Mouse (Mus musculus): ENCODE data around the gene Dhx8. TPM values are rescaled to one million over a fixed set of nuclear protein-coding genes. Genes with fewer than 3 reads are reported as not detected.

Dhx8 gene
- polyA plus RNA-seq (2014; fragmentation: Illumina TruSeq; extraction: RNeasy Lipid Tissue Mini Kit (QIAGEN cat#74804); ENCODE audit: low read depth, low replicate concordance), result 12.0 TPM

DNA sequence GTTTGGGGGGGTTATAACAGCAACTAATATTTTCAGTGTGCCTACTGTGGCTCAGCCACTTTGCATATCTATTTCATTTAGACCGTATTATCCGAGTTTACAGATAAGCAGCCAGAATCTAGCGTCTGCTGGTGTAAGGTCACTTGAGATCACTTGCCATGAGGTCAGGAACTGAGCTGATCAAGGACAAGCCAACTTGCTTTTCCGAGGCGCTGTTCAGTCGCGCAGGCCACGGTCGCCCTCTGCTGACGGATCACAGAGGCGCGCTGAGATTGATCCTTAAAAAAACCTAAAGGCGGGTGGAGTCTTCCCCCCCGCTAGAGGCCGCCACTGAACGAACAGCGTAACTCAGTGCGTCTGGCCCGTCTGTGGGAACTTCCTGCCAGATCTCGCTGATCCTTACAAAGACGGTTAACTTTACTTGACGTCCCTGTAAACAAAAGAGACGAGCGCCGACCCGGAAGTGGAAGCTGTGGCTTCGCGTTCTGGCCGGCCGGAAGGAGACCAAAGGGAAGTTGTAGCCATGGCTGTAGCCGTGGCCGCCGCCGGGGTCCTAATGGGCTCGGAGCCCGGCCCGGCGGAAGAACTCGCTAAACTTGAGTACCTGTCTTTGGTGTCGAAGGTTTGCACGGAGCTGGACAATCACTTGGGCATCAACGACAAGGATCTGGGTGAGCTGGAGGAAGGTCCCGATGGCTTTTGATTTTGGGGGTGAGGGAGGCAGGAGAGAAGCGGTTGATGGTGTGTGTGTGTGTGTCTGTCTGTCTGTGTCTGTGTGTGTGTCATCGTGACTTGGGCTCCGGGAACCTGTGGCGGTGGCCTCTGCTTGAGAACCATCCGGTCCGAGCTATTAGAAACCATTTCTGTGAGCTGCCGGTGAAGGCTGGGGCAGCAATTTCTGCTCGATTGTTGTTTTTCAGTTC is at the start of gene Dhx8:
Gene Dhx8 (plus strand): TSS at position 402 of the 923 bp plus-strand sequence.

GRCm38 (mm10) chr11:101785143-101785851 is 52.6 kb downstream of the Dhx8 start, which contains the start of gene Etv4:
Gene Etv4 (minus strand): TSS chr11:101785371.

Other genes with a start within 250 kb of the Dhx8 start
- not detected for gene Brca1, start 181.0 kb upstream of the Dhx8 start, polyA plus RNA-seq (2014; fragmentation: Illumina TruSeq; extraction: RNeasy Lipid Tissue Mini Kit (QIAGEN cat#74804); ENCODE audit: low read depth, low replicate concordance)
- 100.0 TPM for gene Nbr1, start 180.8 kb upstream of the Dhx8 start, polyA plus RNA-seq (2014; fragmentation: Illumina TruSeq; extraction: RNeasy Lipid Tissue Mini Kit (QIAGEN cat#74804); ENCODE audit: low read depth, low replicate concordance)
- gene Tmem106a, start 150.7 kb upstream of the Dhx8 start, polyA plus RNA-seq (2014; fragmentation: Illumina TruSeq; extraction: RNeasy Lipid Tissue Mini Kit (QIAGEN cat#74804); ENCODE audit: low read depth, low replicate concordance), result 4.6 TPM
- not detected for gene Gm11634, start 133.7 kb upstream of the Dhx8 start, polyA plus RNA-seq (2014; fragmentation: Illumina TruSeq; extraction: RNeasy Lipid Tissue Mini Kit (QIAGEN cat#74804); ENCODE audit: low read depth, low replicate concordance)
- 54.8 TPM for gene Rdm1, start 105.7 kb upstream of the Dhx8 start, polyA plus RNA-seq (2014; fragmentation: Illumina TruSeq; extraction: RNeasy Lipid Tissue Mini Kit (QIAGEN cat#74804); ENCODE audit: low read depth, low replicate concordance)
- 21.8 TPM for gene Arl4d, start 67.4 kb upstream of the Dhx8 start, polyA plus RNA-seq (2014; fragmentation: Illumina TruSeq; extraction: RNeasy Lipid Tissue Mini Kit (QIAGEN cat#74804); ENCODE audit: low read depth, low replicate concordance)
- gene Etv4, start 52.5 kb downstream of the Dhx8 start, polyA plus RNA-seq (2014; fragmentation: Illumina TruSeq; extraction: RNeasy Lipid Tissue Mini Kit (QIAGEN cat#74804); ENCODE audit: low read depth, low replicate concordance), result 0.47 TPM
- gene Meox1, start 161.5 kb downstream of the Dhx8 start, polyA plus RNA-seq (2014; fragmentation: Illumina TruSeq; extraction: RNeasy Lipid Tissue Mini Kit (QIAGEN cat#74804); ENCODE audit: low read depth, low replicate concordance), result 14.2 TPM
- 7.0 TPM for gene Sost, start 234.1 kb downstream of the Dhx8 start, polyA plus RNA-seq (2014; fragmentation: Illumina TruSeq; extraction: RNeasy Lipid Tissue Mini Kit (QIAGEN cat#74804); ENCODE audit: low read depth, low replicate concordance)

All from heart, adult 10 weeks (tissue).